Mouse (Mus musculus): Measurements from ENCODE around the gene Sdk2.
A peak's percentile ranks its signal among the peaks of the same experiment; 100 is the strongest.

The Sdk2 gene

DNA sequence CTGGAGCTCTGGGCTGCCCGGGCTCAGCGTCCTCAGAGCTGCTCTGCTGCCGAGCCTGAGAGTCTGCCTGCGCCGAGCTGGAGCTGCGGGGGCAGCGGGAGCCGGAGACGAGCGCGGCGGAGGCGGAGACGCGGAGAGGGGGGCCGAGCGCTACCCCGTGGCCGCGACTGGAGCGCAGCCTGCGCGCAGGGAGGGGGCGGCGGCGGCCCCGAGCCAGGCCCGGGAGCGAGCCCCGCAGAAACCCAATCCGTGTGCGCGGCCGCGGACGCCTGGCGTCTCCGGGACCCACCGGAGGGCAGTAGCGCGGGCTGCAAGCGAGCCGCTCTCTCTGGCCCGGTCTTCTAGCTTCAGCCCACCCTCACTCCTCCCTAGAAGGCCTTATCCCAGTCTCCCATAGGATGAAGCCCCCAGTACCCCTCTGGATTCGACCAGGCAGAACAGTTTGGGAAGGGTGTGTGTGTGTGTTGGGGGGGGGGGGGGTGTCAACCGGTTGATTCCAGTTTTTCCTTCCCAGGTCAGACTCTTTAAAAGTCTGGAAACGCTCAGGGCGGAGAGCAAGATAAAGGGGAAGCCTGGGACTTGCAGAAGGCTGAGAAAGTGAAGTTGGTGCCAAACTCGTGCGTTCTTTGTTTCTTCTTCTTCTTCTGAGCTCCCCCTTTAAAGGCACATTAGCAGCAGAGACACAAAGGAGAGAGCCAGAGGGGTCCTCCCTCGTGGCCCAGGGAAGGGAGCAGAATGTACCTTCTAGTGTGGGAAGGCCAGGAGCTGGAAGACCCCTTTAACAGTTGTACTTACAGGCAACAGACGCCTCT, at the start of gene Sdk2:
Gene Sdk2, minus strand, starts transcription at position 96 of the 812 bp plus-strand sequence.
- DNase-seq (ENCODE audit: low read depth, low spot score), result no peak

DNA sequence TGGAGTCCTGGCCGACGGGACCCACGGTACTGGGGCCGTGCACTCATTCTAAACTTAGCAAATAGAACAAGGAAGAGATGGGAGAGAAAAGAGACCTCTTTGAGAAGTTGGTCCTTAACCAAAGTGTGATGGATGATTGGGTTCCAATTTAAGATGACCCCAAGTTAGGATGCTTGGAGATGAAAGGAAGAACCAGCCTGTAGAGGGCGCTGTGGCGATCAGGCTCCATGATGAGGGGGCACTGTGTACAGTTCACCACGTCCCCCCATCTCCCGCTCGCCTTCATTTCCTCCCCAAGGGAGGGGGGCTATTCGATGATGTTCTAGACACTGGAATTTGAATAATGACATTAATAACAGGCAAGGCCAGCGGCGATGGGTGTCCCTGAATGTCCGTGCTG, 48.2 kb upstream of the Sdk2 start:
- no peak for DNase-seq (ENCODE audit: low read depth, low spot score)

DNA sequence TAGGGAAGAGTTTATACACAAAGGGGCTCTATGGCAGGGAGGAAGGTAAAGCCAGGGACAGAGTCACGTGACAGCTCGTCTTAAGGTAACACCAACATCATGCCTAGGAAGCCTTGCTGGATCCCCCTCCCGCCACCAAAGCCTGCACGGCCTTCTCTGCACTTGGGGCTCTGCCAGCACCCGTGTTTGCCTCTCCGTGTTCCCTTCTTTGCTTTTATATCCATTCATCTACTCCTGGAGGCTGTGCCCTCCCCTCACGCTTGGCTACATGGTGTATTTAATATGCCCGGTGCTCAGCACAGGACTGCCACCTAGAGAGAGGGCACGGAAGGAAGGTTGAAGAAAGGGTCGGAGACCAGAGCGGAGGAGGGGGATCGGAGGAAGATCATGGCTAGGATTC, 47.8 kb upstream of the Sdk2 start:
- DNase-seq (ENCODE audit: low read depth, low spot score), result no peak

DNA sequence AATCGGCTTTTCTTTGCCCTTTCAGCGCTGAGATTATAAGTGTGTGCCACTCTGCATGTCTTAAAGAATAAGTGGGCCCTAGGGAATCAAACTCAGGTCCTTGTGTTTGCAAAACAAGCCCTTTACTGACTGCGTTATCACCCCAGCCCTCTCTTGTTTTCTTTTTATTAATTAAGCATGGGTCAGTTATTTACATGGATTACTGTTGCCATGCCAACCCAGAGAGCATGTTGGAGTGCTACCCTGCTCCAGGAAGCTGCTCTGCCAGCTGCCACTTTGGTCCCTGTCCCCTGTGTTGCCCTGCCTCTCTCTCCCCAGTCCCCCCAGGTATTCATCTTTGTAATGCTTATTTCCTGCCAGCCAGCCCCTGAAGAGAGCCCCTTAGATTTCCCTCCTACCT, 44.0 kb upstream of the Sdk2 start:
- no peak for DNase-seq (ENCODE audit: low read depth, low spot score)

DNA sequence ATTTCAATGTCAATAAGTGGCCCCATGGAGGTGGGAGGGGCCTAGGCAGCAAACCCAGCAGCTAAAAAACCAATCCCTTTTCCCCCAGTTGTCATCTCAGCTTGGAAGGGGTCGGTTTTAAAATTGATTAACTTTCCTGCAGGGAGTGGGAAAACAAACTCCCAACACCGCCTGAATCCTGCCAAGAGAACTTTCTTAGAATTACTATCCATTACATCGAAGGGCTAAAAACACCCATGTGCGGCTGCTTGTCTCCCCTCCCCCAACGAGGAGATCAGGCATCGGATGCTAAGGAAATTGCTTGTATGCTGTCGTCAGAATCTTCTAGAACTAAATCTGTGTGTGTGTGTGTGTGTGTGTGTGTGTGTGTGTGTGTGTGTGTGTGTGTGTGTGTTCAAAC, 26.8 kb upstream of the Sdk2 start:
- DNase-seq (ENCODE audit: low read depth, low spot score), result peak; percentile 43

DNA sequence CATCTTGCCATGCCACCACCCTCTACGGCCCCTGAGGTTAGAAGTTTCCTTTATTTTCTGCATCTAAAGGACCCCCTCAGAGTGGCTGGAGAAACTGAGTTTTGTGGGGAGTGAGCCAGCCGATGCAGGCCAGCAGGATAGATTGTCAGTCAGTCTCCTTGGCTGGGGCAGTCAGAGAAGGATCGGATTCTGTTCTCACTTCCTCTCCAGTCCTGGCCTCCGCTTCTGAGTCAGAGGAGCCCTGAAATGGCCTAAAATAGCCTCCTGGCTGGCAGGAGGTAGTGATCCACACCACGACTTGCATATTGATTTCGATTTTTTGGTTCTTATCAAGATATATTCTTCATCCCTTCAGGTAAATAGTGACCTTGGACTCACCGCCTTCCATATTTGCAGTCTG, 26.3 kb upstream of the Sdk2 start:
- DNase-seq (ENCODE audit: low read depth, low spot score), result peak; percentile 48

DNA sequence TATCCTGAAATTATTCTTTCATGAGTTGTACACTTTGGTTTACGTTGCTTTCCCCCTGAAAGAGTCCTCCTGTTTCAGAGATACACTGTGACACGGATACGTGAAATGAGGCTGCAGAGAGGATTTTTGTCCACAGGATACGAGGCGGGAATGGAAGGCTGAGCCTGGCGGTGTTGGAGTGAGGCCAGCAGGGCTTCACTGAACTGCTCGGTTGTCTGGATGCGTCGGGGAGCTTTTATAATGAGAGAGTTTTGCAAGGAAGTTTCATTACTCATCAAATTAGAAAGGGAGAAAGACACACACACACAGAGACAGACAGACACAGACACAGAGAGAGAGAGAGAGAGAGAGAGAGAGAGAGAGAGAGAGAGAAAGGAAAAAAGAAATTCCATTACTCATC, 13.8 kb upstream of the Sdk2 start:
- no peak for DNase-seq (ENCODE audit: low read depth, low spot score)

DNA sequence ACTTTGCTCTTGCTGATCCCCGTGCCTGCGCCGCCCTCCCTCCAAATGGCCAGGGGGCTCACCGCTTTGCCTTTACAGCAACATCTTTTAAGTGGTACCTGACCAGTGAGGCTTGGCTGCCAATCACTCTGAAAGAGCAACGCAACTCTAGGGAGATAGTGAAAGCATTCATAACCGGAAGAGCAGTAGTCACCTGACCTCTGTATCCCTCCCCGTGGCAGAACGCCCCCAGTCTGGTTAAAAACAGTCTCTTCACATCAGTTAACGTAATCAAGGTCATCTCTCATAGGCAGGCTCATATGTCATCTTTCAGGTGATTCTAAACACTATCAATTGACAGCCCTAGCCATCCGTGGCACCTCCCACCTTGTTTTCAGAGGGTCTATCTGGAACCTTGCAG, 5.8 kb upstream of the Sdk2 start:
- DNase-seq (ENCODE audit: low read depth, low spot score), result no peak

DNA sequence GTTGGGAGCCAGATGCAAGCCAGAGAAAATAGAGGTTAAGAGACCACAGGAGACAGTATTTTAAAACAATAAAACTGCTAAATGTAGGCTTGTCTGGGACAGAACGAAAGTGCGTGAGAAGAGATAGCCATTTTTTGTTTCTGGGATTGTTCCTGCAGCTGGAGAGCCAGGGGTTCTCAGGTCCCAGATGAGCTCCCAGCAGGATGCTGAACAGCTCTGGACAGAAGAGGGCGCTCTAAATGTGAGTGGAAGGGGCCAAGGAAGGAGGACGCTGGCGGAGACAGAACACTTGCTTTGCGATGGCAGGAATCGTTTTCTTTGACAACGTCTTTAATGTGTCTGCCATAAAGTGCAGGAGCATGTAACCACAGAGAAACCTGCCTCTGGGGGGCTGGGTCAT, 5.2 kb upstream of the Sdk2 start:
- no peak for DNase-seq (ENCODE audit: low read depth, low spot score)

DNA sequence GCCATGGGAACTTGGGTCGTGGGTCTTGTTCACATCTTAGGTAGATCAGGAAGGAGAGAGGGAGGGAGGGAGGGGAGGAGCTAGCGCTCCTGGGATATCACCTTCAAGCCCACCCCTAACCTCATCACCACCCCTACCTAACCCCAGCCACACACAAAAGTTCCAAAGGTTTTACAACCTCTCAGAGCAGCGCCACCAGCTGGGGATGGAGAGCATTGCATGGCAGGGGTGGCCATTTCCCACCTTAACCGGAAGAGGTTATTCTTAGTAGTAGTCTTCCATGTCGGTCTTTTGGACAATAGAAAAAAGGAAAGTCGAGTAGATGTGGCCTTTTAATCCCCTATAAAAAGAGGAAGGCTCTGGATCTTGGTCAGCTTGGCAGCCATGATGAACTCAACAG, 4.0 kb upstream of the Sdk2 start:
- no peak for DNase-seq (ENCODE audit: low read depth, low spot score)

DNA sequence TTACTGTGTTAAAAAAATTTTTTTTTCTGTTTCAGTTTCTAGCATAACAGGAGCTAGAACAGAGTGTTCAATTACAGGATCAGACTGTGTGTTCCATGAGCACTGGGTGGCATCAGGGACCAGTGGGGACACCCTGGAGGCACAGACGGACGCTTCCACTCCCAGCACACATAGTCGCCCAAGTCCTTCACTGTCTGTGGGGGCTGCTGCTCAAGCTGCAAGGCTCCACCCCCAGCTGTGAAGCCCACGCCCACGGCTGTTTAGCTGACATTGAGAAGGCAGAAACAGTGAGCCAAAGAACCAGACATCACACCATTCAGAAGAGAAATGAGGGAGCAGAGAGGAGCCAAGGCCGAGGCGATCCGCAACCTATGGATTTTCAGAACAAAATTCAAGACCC, 3.3 kb upstream of the Sdk2 start:
- no peak for DNase-seq (ENCODE audit: low read depth, low spot score)

DNA sequence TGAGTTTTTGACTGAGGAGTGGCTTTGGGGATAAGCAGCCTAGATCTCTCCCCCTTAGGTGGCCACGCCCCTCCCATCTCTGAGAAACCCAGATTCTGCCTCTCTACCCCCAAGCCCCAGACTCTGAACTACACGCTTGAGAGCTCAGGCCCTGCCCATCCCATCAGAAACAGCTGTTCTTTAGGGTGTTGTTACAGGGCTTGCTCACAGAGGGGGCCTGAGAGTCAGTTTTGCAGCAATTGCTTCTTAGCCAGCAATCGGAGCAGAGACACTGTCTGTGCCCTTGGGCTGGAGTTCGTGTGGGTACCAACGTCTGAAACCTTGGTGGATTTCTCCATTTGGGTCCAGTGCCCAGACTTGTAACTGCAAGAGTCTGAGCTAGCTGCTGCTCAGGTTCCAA, 1.5 kb upstream of the Sdk2 start:
- peak; percentile 18 for DNase-seq (ENCODE audit: low read depth, low spot score)

DNA sequence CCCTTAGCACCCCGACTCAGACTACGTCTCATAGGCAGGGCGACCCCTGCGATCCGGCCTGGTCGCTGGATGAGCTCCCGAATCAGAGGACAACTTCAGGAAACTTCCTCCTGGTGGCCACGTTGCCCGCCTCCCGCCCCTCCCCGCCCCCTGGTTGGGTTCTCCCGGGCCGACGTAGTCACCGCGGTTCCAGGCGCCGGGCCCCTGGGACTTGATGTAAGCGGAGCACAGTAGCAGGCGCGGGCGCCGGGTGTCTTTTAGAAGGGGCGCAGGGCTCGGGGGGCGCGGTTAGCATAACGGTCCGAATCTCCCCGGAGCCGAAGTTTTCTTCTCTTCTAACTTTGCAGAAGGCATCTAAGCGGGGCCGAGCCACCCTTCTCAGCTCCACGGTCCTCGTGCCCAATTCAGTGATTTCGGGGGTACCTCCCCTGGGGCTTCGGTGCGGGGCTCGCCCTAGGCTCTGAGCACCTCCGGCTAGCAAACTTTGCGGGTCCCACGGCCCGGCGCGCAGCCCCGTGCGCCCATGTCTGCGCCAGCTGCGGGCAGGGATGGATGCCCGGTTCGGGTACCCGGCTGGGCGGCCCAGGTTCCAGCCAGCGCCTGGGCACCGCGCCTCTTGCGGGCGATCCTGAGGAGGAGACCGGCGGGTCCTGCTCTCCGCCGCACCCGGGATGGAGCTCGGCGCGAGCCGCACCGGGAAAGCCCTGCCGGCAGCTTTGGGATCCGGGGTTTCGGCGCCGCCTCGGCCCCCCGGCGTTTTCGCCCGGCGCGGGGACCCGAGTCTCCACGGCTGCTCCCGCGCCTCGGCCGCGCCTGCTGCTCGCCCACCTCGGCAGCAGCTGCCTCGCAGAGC, 522 bp downstream of the Sdk2 start:
- DNase-seq (ENCODE audit: low read depth, low spot score), result no peak

DNA sequence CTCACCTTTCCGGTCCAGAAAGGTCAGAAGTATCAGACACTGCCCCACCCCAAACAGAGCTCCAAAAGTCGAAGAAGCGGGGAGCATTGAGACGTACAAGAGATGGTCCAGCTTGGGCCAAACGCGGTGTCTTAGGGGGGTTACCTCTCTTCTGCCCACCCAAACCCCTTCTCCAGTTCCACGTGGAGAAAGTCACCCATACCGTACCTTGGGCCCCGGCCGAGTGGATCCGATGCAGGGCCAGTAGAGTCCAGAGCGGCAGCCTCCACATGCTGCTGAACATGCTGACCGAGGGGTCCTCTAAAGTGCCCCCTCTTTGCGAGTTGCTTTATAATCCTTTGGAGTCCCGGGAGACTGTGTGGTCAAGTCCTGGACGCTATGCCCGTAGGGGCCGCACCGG, 1.2 kb downstream of the Sdk2 start:
- DNase-seq (ENCODE audit: low read depth, low spot score), result no peak

DNA sequence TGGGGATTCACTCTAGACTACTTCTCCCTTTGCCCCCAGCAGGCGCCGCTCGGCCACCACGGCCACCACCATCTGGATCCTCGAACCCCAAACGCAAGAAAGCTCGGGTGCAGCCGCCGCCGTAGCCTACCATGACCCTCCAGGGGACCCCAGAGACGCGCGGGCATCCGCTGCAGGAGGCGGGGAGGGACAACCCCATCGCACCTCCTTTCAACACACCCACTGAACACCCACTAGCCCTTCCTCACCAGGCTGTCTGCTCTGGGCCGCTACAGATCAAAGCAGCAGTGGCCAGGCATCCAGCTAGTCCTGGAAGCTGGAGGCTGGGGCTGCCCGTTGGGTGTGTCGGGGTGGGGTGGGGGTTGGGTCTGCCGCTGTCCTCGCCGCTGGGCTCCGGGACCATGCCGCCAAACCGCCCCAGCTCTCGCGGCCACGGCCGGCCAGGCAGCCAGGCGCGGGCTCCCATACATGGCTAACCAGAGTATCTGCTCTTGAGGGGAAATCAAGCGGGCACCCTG, 1.9 kb downstream of the Sdk2 start:
- no peak for DNase-seq (ENCODE audit: low read depth, low spot score)

DNA sequence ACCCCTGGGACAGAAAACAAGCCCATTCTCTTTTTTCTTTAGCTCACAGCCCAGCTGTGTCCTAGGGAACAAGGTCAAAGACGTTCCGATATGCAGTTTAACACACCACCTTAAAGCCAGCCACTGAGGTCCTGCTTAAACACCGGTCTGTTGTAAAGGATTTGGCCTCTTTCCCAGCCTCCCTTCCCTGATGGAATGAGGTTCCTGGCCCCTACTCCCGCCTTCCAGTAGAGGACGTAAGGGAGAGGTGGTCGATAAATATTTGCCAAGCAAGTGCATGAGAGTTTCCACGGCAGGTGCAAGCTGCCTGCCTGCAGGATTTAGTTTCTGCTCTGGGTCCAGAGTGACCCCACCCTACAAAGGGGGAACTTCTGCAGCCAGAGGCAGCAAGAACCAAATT, 4.9 kb downstream of the Sdk2 start:
- no peak for DNase-seq (ENCODE audit: low read depth, low spot score)

DNA sequence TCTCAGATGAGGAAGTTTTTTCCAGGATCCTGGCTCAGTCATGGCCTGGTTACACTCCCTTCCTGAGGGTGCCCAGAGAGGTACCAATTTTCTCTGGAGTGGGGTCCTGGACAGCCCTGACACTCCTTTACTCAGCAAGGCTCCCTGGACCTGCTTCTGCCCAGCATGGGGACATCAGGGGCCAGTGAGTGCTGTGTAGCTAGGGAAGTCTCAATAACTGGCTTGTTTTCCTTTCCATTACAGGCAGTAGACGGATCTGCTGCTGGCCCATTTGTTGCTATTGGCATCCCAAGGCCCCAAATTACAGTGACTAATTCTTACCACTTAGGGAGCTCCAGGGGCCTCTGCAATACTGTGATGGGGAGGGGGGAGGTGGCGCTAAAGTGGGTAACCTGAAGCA, 5.6 kb downstream of the Sdk2 start:
- DNase-seq (ENCODE audit: low read depth, low spot score), result no peak

DNA sequence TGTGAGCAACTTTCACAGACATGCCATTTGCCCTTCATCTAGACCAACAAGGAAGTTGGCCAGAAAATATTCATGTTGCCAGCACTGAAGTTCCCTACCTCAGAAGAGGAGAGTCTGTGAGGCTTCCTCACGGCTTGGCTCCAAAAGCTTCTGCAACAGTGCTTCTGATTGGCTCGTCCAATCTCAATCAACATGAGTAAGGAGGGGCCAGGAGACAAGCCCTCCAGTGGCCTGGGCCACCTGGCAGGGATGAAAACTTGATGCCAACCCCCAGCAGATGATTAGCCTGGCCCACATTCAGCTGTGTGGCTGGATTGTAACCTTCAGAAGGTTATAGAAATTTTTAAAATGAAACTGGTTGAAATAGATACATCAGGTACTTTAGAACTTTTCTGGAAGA, 10.5 kb downstream of the Sdk2 start:
- no peak for DNase-seq (ENCODE audit: low read depth, low spot score)

DNA sequence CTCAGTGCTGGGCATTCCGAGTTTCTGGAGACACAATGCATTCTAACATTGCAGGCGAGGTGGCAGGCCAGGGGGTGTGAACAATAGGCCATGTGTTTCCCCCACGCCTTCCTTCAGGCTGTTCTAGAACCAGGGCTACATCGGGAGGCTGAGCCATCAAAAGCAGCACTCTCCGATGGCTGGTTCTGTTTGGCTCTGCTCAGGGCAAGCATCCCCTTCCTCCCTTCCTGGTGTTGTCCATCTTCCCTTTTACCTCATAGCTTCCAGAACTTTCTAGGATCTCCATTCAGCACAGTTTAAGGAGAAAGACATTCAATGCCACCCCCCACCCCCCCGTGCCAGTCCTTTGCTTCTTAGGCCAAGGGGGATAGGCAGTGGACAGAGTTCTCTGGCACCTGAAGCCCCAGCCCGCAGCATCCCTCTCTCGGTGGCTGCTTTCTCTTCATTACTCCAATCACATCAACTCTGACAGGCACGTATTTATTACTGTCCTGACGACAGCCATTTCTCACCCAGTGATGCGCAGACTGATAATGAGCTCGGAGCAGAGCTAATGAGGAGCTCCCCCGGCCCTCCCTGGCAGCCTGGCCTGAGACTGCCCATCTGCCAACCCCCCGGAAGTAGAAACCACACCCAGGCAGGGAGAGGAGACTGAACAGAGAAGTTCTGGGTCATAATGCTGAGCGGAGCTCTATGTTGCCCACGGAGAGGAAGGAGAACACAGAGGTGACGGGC, 12.1 kb downstream of the Sdk2 start:
- DNase-seq (ENCODE audit: low read depth, low spot score), result no peak

DNA sequence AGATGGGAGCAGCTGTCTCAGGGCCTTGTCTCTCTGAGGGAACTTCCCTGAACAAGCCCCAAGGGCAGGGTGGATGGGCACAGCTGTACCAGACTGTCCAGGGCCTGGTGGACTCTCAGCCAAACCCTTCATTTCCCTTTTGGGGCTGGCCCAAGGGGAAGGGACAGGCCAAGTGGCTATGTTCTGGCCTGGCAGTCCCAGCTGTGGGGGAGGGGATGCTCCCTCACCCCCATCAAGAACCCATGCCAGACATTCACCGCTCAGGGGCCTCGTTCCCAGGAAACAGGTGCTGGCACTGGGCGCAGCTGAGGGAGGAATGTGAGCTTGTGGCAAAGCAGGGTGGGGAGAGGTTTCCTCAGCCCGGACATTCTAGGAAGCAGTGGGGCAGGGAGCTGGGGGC, 15.5 kb downstream of the Sdk2 start:
- DNase-seq (ENCODE audit: low read depth, low spot score), result peak; percentile 27

DNA sequence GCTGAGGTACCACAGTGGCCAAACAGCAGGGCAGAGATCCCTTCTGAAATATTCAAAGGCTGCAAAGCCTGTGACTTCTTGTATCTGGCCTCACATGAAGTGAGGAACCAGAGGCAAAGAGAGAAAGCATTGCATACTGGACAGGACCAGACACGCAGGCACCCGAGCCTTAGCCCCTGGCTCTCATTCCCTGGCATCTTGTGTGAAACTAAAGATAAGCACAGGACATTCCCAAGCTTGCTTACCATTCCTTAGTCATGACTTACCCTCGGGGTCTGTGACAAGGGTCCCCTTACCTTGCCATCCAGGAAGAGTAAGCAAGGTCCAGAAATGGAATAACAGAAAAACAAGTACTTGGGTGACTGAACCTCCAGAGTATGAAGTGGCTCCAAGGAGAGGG, 16.3 kb downstream of the Sdk2 start:
- no peak for DNase-seq (ENCODE audit: low read depth, low spot score)

DNA sequence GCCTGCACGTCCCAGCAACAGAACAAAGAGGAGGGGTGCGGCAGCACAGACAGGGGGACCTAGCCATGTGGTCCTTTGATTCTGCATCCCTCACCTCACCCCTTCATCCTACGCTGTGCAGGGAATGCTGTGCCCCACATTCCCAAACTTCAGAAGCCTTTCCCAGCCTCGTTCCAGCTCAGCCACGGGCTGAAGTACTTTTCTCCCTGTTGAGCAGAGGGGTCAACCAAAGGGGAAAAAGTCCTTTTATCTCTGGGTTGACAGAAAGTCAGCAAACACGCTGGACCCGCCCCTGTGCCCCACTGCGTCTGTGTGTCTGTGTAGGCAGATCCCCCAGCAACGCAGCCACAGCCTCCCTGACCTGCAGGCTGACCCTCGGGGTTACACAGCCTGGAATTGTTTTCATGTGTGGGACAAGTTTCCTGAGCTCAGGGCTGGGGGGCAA, 18.9 kb downstream of the Sdk2 start:
- DNase-seq (ENCODE audit: low read depth, low spot score), result no peak

Data from skeletal muscle tissue, adult 2 months (tissue).